Mouse (Mus musculus) forebrain, embryonic 15.5 days (tissue): ENCODE measurements around the gene Barhl2. TPM values are rescaled to one million over a fixed set of nuclear protein-coding genes. Genes with fewer than 3 reads are reported as not detected.

Experiments used
- ATAC-seq: fragments of 200-750 bp; cut with Nextera tagmentation; replicated peaks from 2 replicates; pipeline ENCODE4 v1.8.0; 2017; ENCODE audit warnings: mild to moderate bottlenecking, moderate TSS enrichment, moderate library complexity
- H3K27ac ChIP-seq: fragments of 300-500 bp; sonication (generic); replicated peaks from 2 replicates; pipeline ENCODE4 v1.5.1; 2015; ENCODE audit warnings: mild to moderate bottlenecking, inconsistent platforms
- H3K27me3 ChIP-seq: fragments of 300-500 bp; sonication (generic); 2 replicates; pipeline ENCODE4 v1.6.1; 2015; ENCODE audit warnings: inconsistent platforms
- H3K36me3 ChIP-seq: fragments of 300-500 bp; sonication (generic); 2 replicates; pipeline ENCODE4 v1.6.1; 2015; ENCODE audit warnings: mild to moderate bottlenecking, inconsistent platforms
- H3K4me1 ChIP-seq: fragments of 300-500 bp; sonication (generic); 2 replicates; pipeline ENCODE4 v1.6.1; 2015; ENCODE audit warnings: inconsistent platforms
- H3K4me2 ChIP-seq: fragments of 300-500 bp; sonication (generic); replicated peaks from 2 replicates; pipeline ENCODE4 v1.6.1; 2015; ENCODE audit warnings: mild to moderate bottlenecking, inconsistent platforms
- H3K4me3 ChIP-seq: fragments of 300-500 bp; sonication (generic); 2 replicates; pipeline ENCODE4 v1.5.1; 2015; ENCODE audit warnings: mild to moderate bottlenecking, inconsistent platforms
- H3K9ac ChIP-seq: fragments of 300-500 bp; sonication (generic); replicated peaks from 2 replicates; pipeline ENCODE4 v1.6.1; 2015; ENCODE audit warnings: mild to moderate bottlenecking, inconsistent platforms
- H3K9me3 ChIP-seq: fragments of 300-500 bp; sonication (generic); 2 replicates; pipeline ENCODE4 v1.6.1; 2016; ENCODE audit warnings: inconsistent platforms
- WGBS: fragments of 180-500 bp; shearing (Covaris S2); methylation state at CpG from one replicate; pipeline ENCODE4 v1.1.7; 2015; ENCODE audit warnings: mixed read lengths; 5-methylcytosine and 5-hydroxymethylcytosine counted together
- polyA plus RNA-seq: library from polyadenylated mRNA; unstranded; fragments of >200 nt; fragmentation: Nextera tagmentation; extraction: Ambion mirVana; gene quantifications from 2 replicates; pipeline ENCODE4 v1.2.1, GENCODE M21; 2015

Gene Barhl2
- polyA plus RNA-seq, 1 experiment from 2014 or later, result 1.1 TPM

- H3K27me3 ChIP-seq, result peaks cover 41% of the 10 kb centered on the region; the same call in 1 of the 2 replicates
- ATAC-seq, result no peak
- no peak overlapping the region for H3K27ac ChIP-seq
- H3K36me3 ChIP-seq, result no peaks in the 10 kb centered on the region
- H3K4me3 ChIP-seq, result no peak overlapping the region
- no peak overlapping the region for H3K9ac ChIP-seq
- WGBS, result 91% methylated on average over 7 of the region's 7 CpGs
- H3K4me2 ChIP-seq, result no peak overlapping the region
- H3K9me3 ChIP-seq, result no peaks in the 10 kb centered on the region
- peaks cover 3% of the 10 kb centered on the region for H3K4me1 ChIP-seq
Measured at GRCm38 (mm10) chr5:106438916-106439315, 19.1 kb downstream of the Barhl2 start.

GRCm38 (mm10) chr5:106426069-106426468, 31.9 kb downstream of the Barhl2 start:
- H3K27ac ChIP-seq, result no peak overlapping the region

DNA sequence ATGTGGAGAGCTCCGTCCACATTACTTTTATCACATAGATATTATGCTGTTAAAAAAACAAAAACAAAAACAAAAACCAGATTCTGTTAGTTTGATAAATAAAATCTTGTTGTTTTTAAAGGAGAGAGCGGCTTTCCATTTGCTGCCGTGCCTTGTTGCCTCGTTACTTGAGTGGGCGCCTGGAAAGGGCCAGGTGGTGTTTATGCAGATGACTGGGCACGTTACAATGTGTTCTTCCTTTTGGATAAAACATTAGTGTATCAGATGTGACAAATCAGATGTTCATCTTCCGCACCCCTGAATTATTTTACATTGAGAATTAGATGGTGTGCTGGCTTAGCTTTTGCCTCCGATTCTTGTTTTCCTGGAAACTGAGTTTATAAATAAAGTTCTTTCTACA, 37.1 kb downstream of the Barhl2 start:
- H3K27ac ChIP-seq, result 0 out of 2 replicates have a peak overlapping the region, but pooled peaks have one; percentile 19
- H3K36me3 ChIP-seq, result no peaks in the 10 kb centered on the region
- no peaks in the 10 kb centered on the region for H3K9me3 ChIP-seq
- H3K4me3 ChIP-seq, result no peak overlapping the region
- ATAC-seq, result peak; percentile 79
- no peak overlapping the region for H3K9ac ChIP-seq
- 0 out of 2 replicates have a peak, but pooled peaks cover 4% of the 10 kb centered on the region for H3K27me3 ChIP-seq
- 44% methylated on average over 8 of the region's 8 CpGs for WGBS
- H3K4me1 ChIP-seq, result peaks cover 12% of the 10 kb centered on the region; the same call in 1 of the 2 replicates
- 0 out of 2 replicates have a peak overlapping the region, but pooled peaks have one; percentile 8 for H3K4me2 ChIP-seq

More at GRCm38 (mm10) chr5:106426069-106426468, 31.9 kb downstream of the Barhl2 start:
- no peak for ATAC-seq
- H3K4me2 ChIP-seq, result no peak overlapping the region
- H3K9ac ChIP-seq, result no peak overlapping the region
- no peak overlapping the region for H3K4me3 ChIP-seq
- no peaks in the 10 kb centered on the region for H3K36me3 ChIP-seq
- 80% methylated on average over 7 of the region's 7 CpGs for WGBS
- H3K27me3 ChIP-seq, result peaks cover 12% of the 10 kb centered on the region
- no peaks in the 10 kb centered on the region for H3K9me3 ChIP-seq
- H3K4me1 ChIP-seq, result peaks cover 6% of the 10 kb centered on the region; the same call in 1 of the 2 replicates

- Histone ChIP-seq H3K4me2 (0 out of 2 replicates have a peak overlapping the region, but pooled peaks have one; percentile 8), H3K36me3 (no peaks in the 10 kb centered on the region)
- ATAC-seq, result peak; percentile 58
Measured at GRCm38 (mm10) chr5:106420370-106420769, 37.6 kb downstream of the Barhl2 start.

GRCm38 (mm10) chr5:106417210-106417609, 40.8 kb downstream of the Barhl2 start:
- H3K4me1 ChIP-seq, result peaks cover 12% of the 10 kb centered on the region; the same call in 1 of the 2 replicates
- no peak overlapping the region for H3K27ac ChIP-seq
- H3K27me3 ChIP-seq, result no peaks in the 10 kb centered on the region
- no peaks in the 10 kb centered on the region for H3K9me3 ChIP-seq
- no peak for ATAC-seq
- H3K36me3 ChIP-seq, result no peaks in the 10 kb centered on the region
- WGBS, result 33% methylated on average over 7 of the region's 7 CpGs
- no peak overlapping the region for H3K4me2 ChIP-seq
- no peak overlapping the region for H3K4me3 ChIP-seq
- H3K9ac ChIP-seq, result no peak overlapping the region

More at GRCm38 (mm10) chr5:106420370-106420769, 37.6 kb downstream of the Barhl2 start:
- Histone ChIP-seq H3K4me1 (peaks cover 12% of the 10 kb centered on the region; the same call in 1 of the 2 replicates), H3K27ac (0 out of 2 replicates have a peak overlapping the region, but pooled peaks have one; percentile 19), H3K9ac (no peak overlapping the region), H3K4me3 (no peak overlapping the region), H3K9me3 (no peaks in the 10 kb centered on the region), H3K27me3 (0 out of 2 replicates have a peak, but pooled peaks cover 4% of the 10 kb centered on the region)
- 67% methylated on average over 11 of the region's 11 CpGs for WGBS

DNA sequence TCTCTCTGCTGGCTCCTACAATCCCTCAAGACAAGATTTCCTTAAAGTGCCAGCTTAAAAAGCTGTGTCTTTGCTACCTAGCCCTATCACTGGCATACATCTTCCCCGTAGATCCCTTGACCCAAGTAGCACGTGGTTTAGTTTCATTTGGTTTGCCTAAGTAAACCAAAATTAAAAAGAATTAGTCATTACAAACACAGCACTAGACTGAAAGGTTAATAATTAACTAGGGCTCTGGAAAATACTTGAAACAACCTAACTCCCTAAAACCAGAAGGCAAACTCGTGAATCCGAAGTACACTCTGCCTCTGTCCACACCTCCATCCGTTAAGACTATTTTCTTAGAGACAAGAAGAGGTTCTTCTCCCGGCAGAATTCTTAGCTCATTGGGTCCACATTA, 41.4 kb downstream of the Barhl2 start:
- Histone ChIP-seq H3K27me3 (no peaks in the 10 kb centered on the region), H3K4me2 (no peak overlapping the region), H3K4me1 (peaks cover 11% of the 10 kb centered on the region; the same call in 1 of the 2 replicates), H3K36me3 (no peaks in the 10 kb centered on the region), H3K9ac (no peak overlapping the region), H3K9me3 (no peaks in the 10 kb centered on the region), H3K4me3 (no peak overlapping the region), H3K27ac (no peak overlapping the region)
- no peak for ATAC-seq
- 76% methylated on average over 6 of the region's 6 CpGs for WGBS

GRCm38 (mm10) chr5:106415734-106416133, 42.2 kb downstream of the Barhl2 start:
- Histone ChIP-seq H3K27ac (no peak overlapping the region), H3K36me3 (no peaks in the 10 kb centered on the region), H3K4me2 (no peak overlapping the region), H3K27me3 (no peaks in the 10 kb centered on the region), H3K9ac (no peak overlapping the region), H3K4me3 (no peak overlapping the region), H3K9me3 (no peaks in the 10 kb centered on the region), H3K4me1 (0 out of 2 replicates have a peak, but pooled peaks cover 3% of the 10 kb centered on the region)
- no peak for ATAC-seq
- WGBS, result 67% methylated on average over 6 of the region's 6 CpGs

- WGBS, result 83% methylated on average over 2 of the region's 2 CpGs
- H3K4me2 ChIP-seq, result no peak overlapping the region
- no peaks in the 10 kb centered on the region for H3K4me1 ChIP-seq
- H3K9me3 ChIP-seq, result no peaks in the 10 kb centered on the region
- H3K27me3 ChIP-seq, result no peaks in the 10 kb centered on the region; the same call in 1 of the 2 replicates
- no peak overlapping the region for H3K27ac ChIP-seq
- H3K9ac ChIP-seq, result no peak overlapping the region
- no peak for ATAC-seq
- H3K36me3 ChIP-seq, result no peaks in the 10 kb centered on the region
- H3K4me3 ChIP-seq, result no peak overlapping the region
Measured at GRCm38 (mm10) chr5:106402761-106403160, 55.2 kb downstream of the Barhl2 start.

Other genes starting within 250 kb of the Barhl2 start
- not detected in 2 replicates for gene Gm17304, start 150.9 kb upstream of the Barhl2 start, polyA plus RNA-seq
- 77.8 and 86.8 TPM in 2 replicates for gene Zfp644, start 239.1 kb upstream of the Barhl2 start, polyA plus RNA-seq